Mouse (Mus musculus) MEL (cell line): ENCODE data around the gene Rad21l. TPM values are rescaled to one million over a fixed set of nuclear protein-coding genes. Genes with fewer than 3 reads are reported as not detected.

Experiments
- DNase-seq: peaks from one replicate; pipeline ENCODE4 v3.0.0; 2011; ENCODE audit warnings: low read depth, low spot score
- H3K27ac ChIP-seq: 2 replicates; pipeline ENCODE4 v1.5.1; 2012; ENCODE audit warnings: low read depth, mild to moderate bottlenecking, control low read depth, low read length, moderate library complexity; ENCODE audit not compliant: control insufficient read depth
- H3K27me3 ChIP-seq, 2 experiments: fragments of 150-350 bp in 1 of 2; sonication (generic) in 1 of 2; 2 replicates each; pipeline ENCODE4 v1.6.1; 2012; ENCODE audit warnings: low read length in 2 of 2, mild to moderate bottlenecking in 2 of 2, improper control_type of control experiment in 1 of 2, moderate library complexity in 1 of 2; ENCODE audit not compliant: insufficient read depth in 2 of 2, control insufficient read depth in 1 of 2
- H3K36me3 ChIP-seq, 2 experiments: 2 replicates each; pipeline ENCODE4 v1.6.1; 2012 to 2014; ENCODE audit warnings: low read length in 2 of 2, improper control_type of control experiment in 1 of 2, inconsistent platforms in 1 of 2, mild to moderate bottlenecking in 1 of 2; ENCODE audit not compliant: insufficient read depth in 2 of 2, control insufficient read depth in 1 of 2
- H3K4me1 ChIP-seq, 2 experiments: fragments of 150-350 bp in 1 of 2; sonication (generic) in 1 of 2; 2 replicates each; pipeline ENCODE4 v1.6.1; 2012; ENCODE audit warnings: low read length in 2 of 2, improper control_type of control experiment in 1 of 2, mild to moderate bottlenecking in 1 of 2; ENCODE audit not compliant: insufficient read depth in 2 of 2, control insufficient read depth in 1 of 2
- H3K4me3 ChIP-seq, 2 experiments: fragments of 150-350 bp in 1 of 2; sonication (generic) in 1 of 2; 2 replicates each; pipeline ENCODE4 v1.5.1; 2012; ENCODE audit warnings: low read depth in 2 of 2, low read length in 2 of 2, mild to moderate bottlenecking in 2 of 2, moderate library complexity in 2 of 2, control low read depth in 1 of 2, improper control_type of control experiment in 1 of 2; ENCODE audit not compliant: control insufficient read depth in 1 of 2, insufficient read depth in 1 of 2
- H3K79me2 ChIP-seq: 2 replicates; pipeline ENCODE4 v1.6.1; 2012; ENCODE audit warnings: mild to moderate bottlenecking, low read length, moderate library complexity; ENCODE audit not compliant: control insufficient read depth, poor library complexity, insufficient read depth
- H3K9ac ChIP-seq: 2 replicates; pipeline ENCODE4 v1.6.1; 2012; ENCODE audit warnings: low read depth, mild to moderate bottlenecking, control low read depth, low read length, moderate library complexity; ENCODE audit not compliant: control insufficient read depth, poor library complexity, severe bottlenecking
- H3K9me3 ChIP-seq: fragments of 150-350 bp; sonication (generic); replicated peaks from 2 replicates; pipeline ENCODE4 v1.6.1; 2012; ENCODE audit warnings: mild to moderate bottlenecking, low read length, improper control_type of control experiment, moderate library complexity; ENCODE audit not compliant: insufficient read depth
- CHD1 ChIP-seq: IDR thresholded peaks from 2 replicates; pipeline ENCODE4 v1.6.1; 2012; ENCODE audit warnings: low read depth, mild to moderate bottlenecking, inconsistent platforms, low read length, improper control_type of control experiment
- CTCF ChIP-seq, 3 experiments: IDR thresholded peaks in 2 of 3; conservative IDR thresholded peaks in 1 of 3; 2 replicates each; pipeline ENCODE4 v1.5.1; 2011 to 2012; ENCODE audit warnings: low read length in 3 of 3, low read depth in 2 of 3, mild to moderate bottlenecking in 2 of 3, improper control_type of control experiment in 1 of 3, inconsistent platforms in 1 of 3, mixed read lengths in 1 of 3, moderate library complexity in 1 of 3; ENCODE audit not compliant: control insufficient read depth in 1 of 3, insufficient read depth in 1 of 3, poor library complexity in 1 of 3, severe bottlenecking in 1 of 3
- ELF1 ChIP-seq: IDR thresholded peaks from 2 replicates; pipeline ENCODE4 v1.6.1; 2014; ENCODE audit warnings: low read depth, mild to moderate bottlenecking, inconsistent platforms, low read length, improper control_type of control experiment, moderate library complexity
- GATA1 ChIP-seq: IDR thresholded peaks from 2 replicates; pipeline ENCODE4 v1.6.1; 2011; ENCODE audit warnings: low read depth, low read length, improper control_type of control experiment
- HCFC1 ChIP-seq: IDR thresholded peaks from 2 replicates; pipeline ENCODE4 v1.6.1; 2012; ENCODE audit warnings: low read depth, mild to moderate bottlenecking, inconsistent platforms, low read length, improper control_type of control experiment, moderate library complexity
- JUND ChIP-seq: IDR thresholded peaks from 2 replicates; pipeline ENCODE4 v1.6.1; 2011; ENCODE audit warnings: low read depth, mild to moderate bottlenecking, improper control_type of control experiment, low read length
- MAFK ChIP-seq: IDR thresholded peaks from 2 replicates; pipeline ENCODE4 v1.6.1; 2011; ENCODE audit warnings: low read depth, mild to moderate bottlenecking, low read length, improper control_type of control experiment, borderline replicate concordance
- MYB ChIP-seq: IDR thresholded peaks from 2 replicates; pipeline ENCODE4 v1.6.1; 2011; ENCODE audit warnings: mild to moderate bottlenecking, low read depth, low read length, improper control_type of control experiment
- NRF1 ChIP-seq: IDR thresholded peaks from 2 replicates; pipeline ENCODE4 v1.6.1; 2014; ENCODE audit warnings: low read depth, mild to moderate bottlenecking, inconsistent platforms, low read length, improper control_type of control experiment, moderate library complexity; ENCODE audit not compliant: poor library complexity, insufficient read depth, severe bottlenecking
- POLR2A ChIP-seq, 2 experiments: IDR thresholded peaks; 2 replicates each; pipeline ENCODE4 v1.6.1; 2011 to 2012; ENCODE audit warnings: low read length in 2 of 2, mild to moderate bottlenecking in 2 of 2, control low read depth in 1 of 2, improper control_type of control experiment in 1 of 2, low read depth in 1 of 2, moderate library complexity in 1 of 2; ENCODE audit not compliant: control insufficient read depth in 1 of 2, insufficient read depth in 1 of 2, poor library complexity in 1 of 2
- POLR2AphosphoS2 ChIP-seq: IDR thresholded peaks from 2 replicates; pipeline ENCODE4 v1.6.1; 2011; ENCODE audit warnings: low read length, improper control_type of control experiment
- POLR2AphosphoS5 ChIP-seq: IDR thresholded peaks from 2 replicates; pipeline ENCODE4 v1.6.1; 2012; ENCODE audit warnings: low read depth, borderline replicate concordance, mild to moderate bottlenecking, inconsistent platforms, low read length, moderate library complexity, mixed read lengths
- RAD21 ChIP-seq: IDR thresholded peaks from 2 replicates; pipeline ENCODE4 v1.6.1; 2011; ENCODE audit warnings: mild to moderate bottlenecking, low read depth, low read length, improper control_type of control experiment
- RCOR1 ChIP-seq: IDR thresholded peaks from 2 replicates; pipeline ENCODE4 v1.6.1; 2012; ENCODE audit warnings: low read depth, mild to moderate bottlenecking, inconsistent platforms, low read length, improper control_type of control experiment
- TAL1 ChIP-seq: IDR thresholded peaks from 2 replicates; pipeline ENCODE4 v1.6.1; 2012; ENCODE audit warnings: mild to moderate bottlenecking, inconsistent platforms, low read length, moderate library complexity, mixed read lengths
- TCF12 ChIP-seq: IDR thresholded peaks from 2 replicates; pipeline ENCODE4 v1.6.1; 2014; ENCODE audit warnings: low read depth, mild to moderate bottlenecking, inconsistent platforms, low read length, improper control_type of control experiment, moderate library complexity
- UBTF ChIP-seq: IDR thresholded peaks from 2 replicates; pipeline ENCODE4 v1.6.1; 2012; ENCODE audit warnings: low read depth, mild to moderate bottlenecking, inconsistent platforms, low read length, improper control_type of control experiment, moderate library complexity, borderline replicate concordance; ENCODE audit not compliant: insufficient read depth
- USF1 ChIP-seq: IDR thresholded peaks from 2 replicates; pipeline ENCODE4 v1.6.1; 2014; ENCODE audit warnings: low read depth, mild to moderate bottlenecking, inconsistent platforms, low read length, improper control_type of control experiment, moderate library complexity
- USF2 ChIP-seq, 2 experiments: IDR thresholded peaks; 2 replicates each; pipeline ENCODE4 v1.6.1; 2011 to 2012; ENCODE audit warnings: improper control_type of control experiment in 2 of 2, low read length in 2 of 2, borderline replicate concordance in 1 of 2, inconsistent platforms in 1 of 2, low read depth in 1 of 2, mild to moderate bottlenecking in 1 of 2; ENCODE audit not compliant: insufficient read depth in 1 of 2
- ZMIZ1 ChIP-seq: IDR thresholded peaks from 2 replicates; pipeline ENCODE4 v1.6.1; 2012; ENCODE audit warnings: low read depth, mild to moderate bottlenecking, inconsistent platforms, low read length, improper control_type of control experiment, moderate library complexity
- ZNF384 ChIP-seq: IDR thresholded peaks from 2 replicates; pipeline ENCODE4 v1.6.1; 2012; ENCODE audit warnings: low read depth, mild to moderate bottlenecking, inconsistent platforms, low read length, improper control_type of control experiment
- polyA plus RNA-seq, 2 experiments: library from polyadenylated mRNA; stranded (reverse) in 1 of 2; unstranded in 1 of 2; fragments of >175 nt in 1 of 2; fragments of >200 nt in 1 of 2; gene quantifications; 2 replicates each; pipeline versions ENCODE4 v1.2.1 to v1.2.4; 2012; ENCODE audit warnings: low replicate concordance in 2 of 2, low read depth in 1 of 2; ENCODE audit not compliant: insufficient read length in 2 of 2, insufficient read depth in 1 of 2, missing spikeins in 1 of 2
- total RNA-seq: library from RNA; depleted of rRNA; stranded (reverse); fragments of 300-350 nt; gene quantifications from 2 replicates; pipeline ENCODE4 v1.2.3, GENCODE M21; 2012

Gene Rad21l
- total and polyA plus RNA-seq, 3 experiments = not detected

- Histone ChIP-seq H3K4me1 (no peaks in the 10 kb centered on the region), H3K36me3 (no peaks in the 10 kb centered on the region), H3K9me3 (no peaks in the 10 kb centered on the region), H3K27me3 (peaks cover 0 to 2% of the 10 kb centered on the region in 2 experiments; a peak in 2 of 4 replicates), H3K4me3 (no peak overlapping the region), H3K27ac (no peak overlapping the region), H3K79me2 (no peaks in the 10 kb centered on the region), H3K9ac (no peak overlapping the region)
- no peak for DNase-seq
- no peak for TF ChIP-seq POLR2AphosphoS5
- no peak for TF ChIP-seq MAFK
- no peak for TF ChIP-seq HCFC1
- TF ChIP-seq GATA1 = no peak
- TF ChIP-seq ZNF384 = no peak
- no peak for TF ChIP-seq TAL1
- no peak for TF ChIP-seq ELF1
- TF ChIP-seq POLR2A (IDR thresholded peaks at IDR 0.05; ENCODE audit: control insufficient read depth in 1 of 2, insufficient read depth in 1 of 2, low read depth in 1 of 2, low read length in 2 of 2, poor library complexity in 1 of 2) = no peak
- TF ChIP-seq USF1 = no peak
- no peak for TF ChIP-seq POLR2AphosphoS2
- no peak for TF ChIP-seq CTCF (IDR thresholded peaks at IDR 0.05 in 2 of 3, conservative IDR thresholded peaks at IDR 0.05 in 1 of 3; ENCODE audit: control insufficient read depth in 1 of 3, insufficient read depth in 1 of 3, low read depth in 2 of 3, low read length in 3 of 3, poor library complexity in 1 of 3, severe bottlenecking in 1 of 3)
- no peak for TF ChIP-seq JUND
- TF ChIP-seq RAD21 = no peak
- no peak for TF ChIP-seq MYB
- TF ChIP-seq ZMIZ1 = no peak
- TF ChIP-seq NRF1 = no peak
- TF ChIP-seq CHD1 = no peak
Measured at GRCm38 (mm10) chr2:151632982-151633381, 35.4 kb downstream of the Rad21l start.

GRCm38 (mm10) chr2:151632159-151632814, 36.0 kb downstream of the Rad21l start, which contains the start of gene Snph:
Gene Snph, minus strand, starts transcription at chr2:151632593.
- no peak for DNase-seq
- TF ChIP-seq POLR2A (IDR thresholded peaks at IDR 0.05; ENCODE audit: control insufficient read depth in 1 of 2, insufficient read depth in 1 of 2, low read depth in 1 of 2, low read length in 2 of 2, poor library complexity in 1 of 2) = no peak
- no peak for TF ChIP-seq ZNF384
- TF ChIP-seq TCF12 = no peak
- no peak for TF ChIP-seq NRF1
- TF ChIP-seq ZMIZ1 = no peak
- TF ChIP-seq POLR2AphosphoS2 = no peak
- TF ChIP-seq USF2 (IDR thresholded peaks at IDR 0.05; ENCODE audit: borderline replicate concordance in 1 of 2, insufficient read depth in 1 of 2, low read depth in 1 of 2, low read length in 2 of 2) = no peak
- no peak for TF ChIP-seq RCOR1
- TF ChIP-seq UBTF = no peak
- H3K4me3 ChIP-seq = no peak within 1 kb of the TSS
- peaks cover 0 to 2% of the 10 kb centered on the region in 2 experiments; a peak in 2 of 4 replicates for H3K27me3 ChIP-seq
- H3K9ac ChIP-seq = no peak within 1 kb of the TSS
- no peak within 1 kb of the TSS for H3K27ac ChIP-seq
- no peaks in the 10 kb centered on the region for H3K9me3 ChIP-seq
- H3K4me1 ChIP-seq = no peaks in the 10 kb centered on the region
- H3K36me3 ChIP-seq = no peaks in the 10 kb centered on the region
- H3K79me2 ChIP-seq = no peaks in the 10 kb centered on the region
